In the genomic region with DNA sequence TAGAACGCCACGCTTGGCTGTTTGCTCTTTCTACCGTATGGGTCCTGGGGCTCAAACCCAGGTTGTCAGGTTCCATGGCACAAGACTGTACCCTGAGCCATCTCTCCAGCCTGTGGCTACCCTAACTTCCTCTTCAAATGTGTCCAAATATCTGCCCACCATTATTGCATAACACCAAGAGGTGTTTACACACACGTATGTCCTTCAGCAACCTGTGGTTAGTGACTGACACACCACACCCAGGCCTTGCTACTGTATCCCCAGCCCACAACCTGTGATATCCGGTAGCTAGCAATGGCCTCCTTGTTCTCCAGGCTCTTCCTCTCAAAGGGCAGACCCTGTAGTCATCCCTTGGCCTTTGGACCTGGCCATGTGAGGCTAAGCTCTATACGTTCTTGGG, we compare ENCODE assay signal across 20 mouse cellular contexts. TPM values are rescaled to one million over a fixed set of nuclear protein-coding genes. Genes with fewer than 3 reads are reported as not detected.
DNase-seq lines count a peak whose midpoint lies in the region; ATAC-seq and TF ChIP-seq lines count a peak whose summit lies in the region.
"Had no signal": no experiment of that assay in that cellular context is flagged by ENCODE, and none has a peak within 500 bp of the region (broad histone marks: within the 10 kb centered on the region; RNA-seq: fewer than 3 reads in every experiment).

No protein-coding gene starts in this region.

- TF ChIP-seq POLR2A in lung, adult 2 months (IDR thresholded peaks at IDR 0.05; ENCODE audit: borderline replicate concordance, extremely low read depth, low read depth, low read length), result no peak

- H3K36me3 ChIP-seq in lung, postnatal 0 days (ENCODE audit: insufficient read depth, low read length), result no peaks in the 10 kb centered on the region
- no peaks in the 10 kb centered on the region for H3K36me3 ChIP-seq in hindbrain, embryonic 10.5 days
- H3K36me3 ChIP-seq: embryonic facial prominence, embryonic 15.5 days; hindbrain, embryonic 13.5 days; limb, embryonic 12.5 days had no signal

- H3K4me1 ChIP-seq in lung, postnatal 0 days (ENCODE audit: insufficient read depth, low read depth, low read length), result no peaks in the 10 kb centered on the region
- H3K4me1 ChIP-seq in lung, adult 2 months (ENCODE audit: control insufficient read depth, insufficient read depth, low read length), result peaks cover 17% of the 10 kb centered on the region; the same call in 1 of the 2 replicates
- H3K4me1 ChIP-seq in hindbrain, embryonic 10.5 days (replicated peaks), result peaks cover 3% of the 10 kb centered on the region; the same call in 1 of the 2 replicates
- H3K4me1 ChIP-seq: embryonic facial prominence, embryonic 15.5 days; hindbrain, embryonic 13.5 days had no signal

- WGBS in lung, postnatal 0 days, result 86% methylated on average over 6 of the region's 6 CpGs
- 78% methylated on average over 6 of the region's 6 CpGs for WGBS in lung, adult 2 months
- WGBS in hindbrain, embryonic 10.5 days, result 94% methylated on average over 6 of the region's 6 CpGs

- no peaks in the 10 kb centered on the region for H3K9me3 ChIP-seq in lung, postnatal 0 days (ENCODE audit: low read length)
- no peaks in the 10 kb centered on the region for H3K9me3 ChIP-seq in hindbrain, embryonic 10.5 days
- H3K9me3 ChIP-seq: embryonic facial prominence, embryonic 15.5 days; hindbrain, embryonic 13.5 days; limb, embryonic 12.5 days had no signal

- no peak overlapping the region for H3K9ac ChIP-seq in lung, postnatal 0 days (replicated peaks; ENCODE audit: low read depth)
- H3K9ac ChIP-seq: embryonic facial prominence, embryonic 15.5 days; hindbrain, embryonic 13.5 days; limb, embryonic 12.5 days had no signal

- no peak overlapping the region for H3K27ac ChIP-seq in lung, postnatal 0 days (ENCODE audit: low read length)
- no peak overlapping the region for H3K27ac ChIP-seq in hindbrain, embryonic 10.5 days
- H3K27ac ChIP-seq: embryonic facial prominence, embryonic 15.5 days; hindbrain, embryonic 13.5 days; limb, embryonic 12.5 days had no signal

- TF ChIP-seq EP300 in lung, postnatal 0 days (IDR thresholded peaks at IDR 0.05), result no peak

- H3K27me3 ChIP-seq in lung, postnatal 0 days (replicated peaks; ENCODE audit: insufficient read depth, low read length), result no peaks in the 10 kb centered on the region
- H3K27me3 ChIP-seq in hindbrain, embryonic 10.5 days (ENCODE audit: insufficient read depth, poor library complexity, severe bottlenecking), result no peaks in the 10 kb centered on the region
- H3K27me3 ChIP-seq: embryonic facial prominence, embryonic 15.5 days; hindbrain, embryonic 13.5 days; limb, embryonic 12.5 days had no signal

- peak; percentile 50 for DNase-seq in lung, postnatal 0 days (ENCODE audit: low spot score)
- no peak for DNase-seq in lung, adult 2 months
- no peak for DNase-seq in hindbrain, embryonic 10.5 days (ENCODE audit: low spot score)
- DNase-seq in MN1 (ENCODE audit: low spot score), result no peak
- DNase-seq in thymus, postnatal 0 days (ENCODE audit: low spot score), result no peak
- DNase-seq: cerebellum, adult 9-11 months; embryo, embryonic 11 days; gastrocnemius, postnatal 14 days; kidney, adult 8-10 months; kidney, postnatal 36 days; layer of hippocampus, adult 9-11 months; retina, postnatal 1 day; thymus, postnatal 14 days had no signal

- H3K4me3 ChIP-seq in lung, postnatal 0 days (ENCODE audit: low read depth, low read length), result no peak overlapping the region
- no peak overlapping the region for H3K4me3 ChIP-seq in lung, adult 2 months (replicated peaks; ENCODE audit: extremely low read depth, low read depth, low read length)
- H3K4me3 ChIP-seq in hindbrain, embryonic 10.5 days, result no peak overlapping the region
- H3K4me3 ChIP-seq: embryonic facial prominence, embryonic 15.5 days; hindbrain, embryonic 13.5 days; limb, embryonic 12.5 days had no signal

- ATAC-seq in lung, postnatal 0 days, result no peak; the same call in 1 of the 2 replicates
- peak; percentile 40 to 64; a peak in 2 of 4 replicates for ATAC-seq in hematopoietic stem cell, adult 5-6 weeks (replicated peaks in 1 of 2; ENCODE audit: insufficient read depth in 1 of 2, low FRiP score in 2 of 2, low TSS enrichment in 1 of 2, low read depth in 1 of 2, poor library complexity in 2 of 2, severe bottlenecking in 2 of 2)
- peak; percentile 80 for ATAC-seq in megakaryocyte progenitor cell, adult 5-6 weeks (replicated peaks; ENCODE audit: poor library complexity)

- H3K4me2 ChIP-seq in lung, postnatal 0 days (replicated peaks; ENCODE audit: low read depth, low read length), result no peak overlapping the region
- H3K4me2 ChIP-seq: embryonic facial prominence, embryonic 15.5 days; hindbrain, embryonic 13.5 days; limb, embryonic 12.5 days; midbrain, embryonic 11.5 days had no signal

- TF ChIP-seq CTCF in lung, postnatal 0 days (IDR thresholded peaks at IDR 0.05), result no peak
- TF ChIP-seq CTCF in lung, adult 2 months (IDR thresholded peaks at IDR 0.05; ENCODE audit: insufficient read depth, low read length), result no peak

RNA-seq across cellular contexts. Expression of a gene that starts 18.7 kb away (rescaled TPM):
- polyA plus RNA-seq in lung, postnatal 0 days (2015; fragmentation: Nextera tagmentation; extraction: Ambion mirVana), result 4.4 and 4.6 TPM in 2 replicates
- polyA plus RNA-seq in lung, adult 2 months (2012; rRNA removed), result 0.43 and 263 TPM in 2 replicates
- 0.69 and 6.6 TPM in 2 replicates for total RNA-seq in hematopoietic stem cell, adult 5-6 weeks (2017)
- total RNA-seq in megakaryocyte progenitor cell, adult 5-6 weeks (2015), result 1.3 and 1.9 TPM in 2 replicates
- total RNA-seq in megakaryocyte progenitor cell, adult 5-6 weeks (2017), result 0.98 and 1.5 TPM in 2 replicates
- 0.71 TPM in 2 replicates for polyA plus RNA-seq in hindbrain, embryonic 10.5 days (2016; fragmentation: Nextera tagmentation; extraction: Ambion mirVana)
- 6.9 and 9.5 TPM in 2 replicates for polyA plus RNA-seq in thymus, postnatal 0 days (2015; fragmentation: Nextera tagmentation; extraction: Ambion mirVana)
- total RNA-seq: heart, adult 8-10 months had no signal

RNA-seq across cellular contexts. Expression of a gene that starts 59.7 kb away (rescaled TPM):
- polyA plus RNA-seq in lung, postnatal 0 days (2015; fragmentation: Nextera tagmentation; extraction: Ambion mirVana), result 16.4 and 17.2 TPM in 2 replicates
- 14.8 and 19.1 TPM in 2 replicates for polyA plus RNA-seq in lung, adult 2 months (2012; rRNA removed)
- 35.1 and 46.5 TPM in 2 replicates for total RNA-seq in hematopoietic stem cell, adult 5-6 weeks (2017)
- total RNA-seq in megakaryocyte progenitor cell, adult 5-6 weeks (2015), result 17.6 and 19.4 TPM in 2 replicates
- 17.6 and 18.1 TPM in 2 replicates for total RNA-seq in megakaryocyte progenitor cell, adult 5-6 weeks (2017)
- 11.8 and 22.2 TPM in 2 replicates for polyA plus RNA-seq in hindbrain, embryonic 10.5 days (2016; fragmentation: Nextera tagmentation; extraction: Ambion mirVana)
- 10.0 and 11.2 TPM in 2 replicates for polyA plus RNA-seq in thymus, postnatal 0 days (2015; fragmentation: Nextera tagmentation; extraction: Ambion mirVana)
